Mouse (Mus musculus): Measurements from ENCODE around the gene Arhgap25. TPM values are rescaled to one million over a fixed set of nuclear protein-coding genes. Genes with fewer than 3 reads are reported as not detected.
A peak's percentile ranks its signal among the peaks of the same experiment; 100 is the strongest.

The Arhgap25 gene
- polyA plus RNA-seq, 1 experiment = 69.0 TPM

DNA sequence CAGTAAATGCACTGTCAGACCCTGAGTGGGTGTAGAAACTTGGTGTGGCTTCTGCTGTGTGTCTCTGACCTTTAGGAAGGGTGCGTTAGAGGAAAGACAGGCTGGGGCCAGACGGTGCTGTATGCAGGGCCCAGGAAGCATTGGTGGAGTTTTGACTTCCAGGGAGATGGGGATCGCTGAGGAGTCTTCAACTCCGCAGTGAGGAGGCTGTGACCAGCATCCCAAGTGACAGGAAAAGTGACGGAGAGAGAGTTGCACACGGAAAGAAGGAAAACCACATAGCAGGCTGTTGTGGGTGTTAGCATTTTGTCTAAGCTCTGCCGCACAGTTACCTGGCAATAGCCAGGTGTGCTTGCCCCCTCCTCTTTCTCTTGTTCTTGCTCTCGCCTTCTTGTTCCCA lies 3.2 kb upstream of the Arhgap25 start:
- no peak for TF ChIP-seq CTCF (IDR thresholded peaks at IDR 0.05; ENCODE audit: low read depth, low read length)
- no peak for TF ChIP-seq POLR2A (IDR thresholded peaks at IDR 0.05; ENCODE audit: borderline replicate concordance, low read depth, low read length)
- Histone ChIP-seq H3K4me3 (ENCODE audit: insufficient read depth, low read length) (no peak overlapping the region), H3K4me1 (ENCODE audit: control insufficient read depth, insufficient read depth, low read length) (peaks cover 42% of the 10 kb centered on the region), H3K27ac (ENCODE audit: insufficient read depth, low read depth, low read length) (peak overlapping the region; percentile 19; the same call in 1 of the 2 replicates)

DNA sequence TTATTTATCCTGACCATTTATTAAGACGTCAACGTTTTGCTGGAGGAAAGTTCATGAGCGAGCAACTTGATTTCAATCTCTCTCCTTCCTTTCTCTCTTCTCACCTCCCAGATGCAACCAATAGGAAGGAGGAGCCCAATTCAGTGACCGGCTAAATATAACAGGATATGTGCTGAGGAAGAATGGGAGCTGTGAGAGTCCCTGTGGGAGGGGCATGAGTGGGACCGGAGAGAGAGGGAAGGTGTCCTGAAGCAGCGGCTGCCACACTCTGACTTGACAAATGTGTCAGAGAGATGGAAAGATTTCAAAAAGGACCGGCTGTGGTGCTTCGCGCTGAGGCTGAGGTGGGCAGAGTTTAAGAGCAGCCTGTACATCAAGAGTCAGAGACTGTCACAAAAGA lies 2.6 kb upstream of the Arhgap25 start:
- peaks cover 40% of the 10 kb centered on the region for H3K4me1 ChIP-seq (ENCODE audit: control insufficient read depth, insufficient read depth, low read length)
- peak overlapping the region; percentile 99 for H3K27ac ChIP-seq (ENCODE audit: insufficient read depth, low read depth, low read length)
- no peak for TF ChIP-seq POLR2A (IDR thresholded peaks at IDR 0.05; ENCODE audit: borderline replicate concordance, low read depth, low read length)
- no peak for TF ChIP-seq CTCF (IDR thresholded peaks at IDR 0.05; ENCODE audit: low read depth, low read length)
- peak overlapping the region; percentile 33 for H3K4me3 ChIP-seq (ENCODE audit: insufficient read depth, low read length)

DNA sequence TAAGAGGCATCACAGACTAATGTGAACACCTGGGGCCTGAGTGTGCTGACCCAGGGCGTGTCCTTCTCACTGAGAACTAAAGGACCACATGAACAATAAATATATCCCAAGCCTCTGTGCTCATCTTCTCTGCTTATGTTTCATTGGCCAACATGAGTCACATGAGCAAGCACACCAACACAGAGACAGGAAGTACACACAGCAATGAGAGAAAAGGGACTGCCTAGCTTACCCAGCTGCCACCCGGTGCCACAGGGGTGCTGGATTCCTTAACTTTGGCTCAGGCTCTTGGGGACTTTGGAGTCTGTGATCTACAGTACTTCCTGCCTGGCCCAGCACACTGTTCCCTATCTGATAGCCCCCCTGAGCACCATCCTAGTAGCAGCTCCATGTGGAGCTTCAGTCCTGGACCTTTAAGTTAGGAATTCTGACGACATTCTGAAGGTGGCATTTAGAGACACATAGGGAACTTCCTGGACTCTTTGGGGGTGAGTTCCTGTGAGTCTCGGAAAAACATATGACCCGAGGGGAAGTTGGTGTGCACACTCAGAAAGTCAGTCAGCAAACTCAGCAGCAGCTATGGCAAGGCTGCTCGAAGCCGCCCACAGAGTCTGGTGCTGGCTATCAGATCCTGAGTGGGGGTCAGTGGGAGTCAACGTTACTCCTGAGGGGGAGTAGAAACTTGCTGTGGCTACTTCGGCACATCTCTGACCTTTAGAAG lies 2.0 kb upstream of the Arhgap25 start:
- Histone ChIP-seq H3K27ac (ENCODE audit: insufficient read depth, low read depth, low read length) (peak overlapping the region; percentile 99), H3K4me3 (ENCODE audit: insufficient read depth, low read length) (peak overlapping the region; percentile 33), H3K4me1 (ENCODE audit: control insufficient read depth, insufficient read depth, low read length) (peaks cover 39% of the 10 kb centered on the region)
- TF ChIP-seq CTCF (IDR thresholded peaks at IDR 0.05; ENCODE audit: low read depth, low read length) (no peak), POLR2A (IDR thresholded peaks at IDR 0.05; ENCODE audit: borderline replicate concordance, low read depth, low read length) (no peak; the same call in 1 of the 2 replicates)

DNA sequence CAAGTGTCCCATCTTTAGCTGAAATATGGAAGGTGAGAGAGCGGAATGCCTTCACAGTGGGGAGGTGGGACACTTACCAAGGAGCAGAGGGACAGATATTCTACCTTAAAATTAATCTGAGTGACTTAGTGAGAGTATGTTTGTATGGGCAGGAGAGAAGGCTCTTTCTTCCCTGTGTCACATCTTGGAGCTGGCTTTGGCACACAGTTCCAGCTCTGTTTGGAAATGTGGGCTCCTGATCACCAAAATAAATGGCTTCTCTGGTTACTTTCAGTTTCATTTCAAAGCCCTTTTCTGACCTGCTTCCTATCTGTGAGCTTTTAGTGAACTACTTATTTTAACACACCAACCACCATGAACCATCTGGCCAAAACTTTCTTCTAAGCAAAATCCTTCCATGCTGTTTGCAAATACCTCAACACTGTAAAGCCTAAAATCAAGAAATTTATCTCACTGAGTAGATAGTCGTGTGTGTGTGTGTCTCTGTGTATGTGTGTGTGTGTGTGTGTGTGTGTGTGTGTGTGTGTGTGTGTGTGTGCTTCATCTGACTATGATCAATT lies 1.5 kb downstream of the Arhgap25 start:
- Histone ChIP-seq H3K27ac (ENCODE audit: insufficient read depth, low read depth, low read length) (peak overlapping the region; percentile 99), H3K4me1 (ENCODE audit: control insufficient read depth, insufficient read depth, low read length) (peaks cover 39% of the 10 kb centered on the region), H3K4me3 (ENCODE audit: insufficient read depth, low read length) (peak overlapping the region; percentile 71)
- TF ChIP-seq CTCF (IDR thresholded peaks at IDR 0.05; ENCODE audit: low read depth, low read length) (no peak), POLR2A (IDR thresholded peaks at IDR 0.05; ENCODE audit: borderline replicate concordance, low read depth, low read length) (no peak)

DNA sequence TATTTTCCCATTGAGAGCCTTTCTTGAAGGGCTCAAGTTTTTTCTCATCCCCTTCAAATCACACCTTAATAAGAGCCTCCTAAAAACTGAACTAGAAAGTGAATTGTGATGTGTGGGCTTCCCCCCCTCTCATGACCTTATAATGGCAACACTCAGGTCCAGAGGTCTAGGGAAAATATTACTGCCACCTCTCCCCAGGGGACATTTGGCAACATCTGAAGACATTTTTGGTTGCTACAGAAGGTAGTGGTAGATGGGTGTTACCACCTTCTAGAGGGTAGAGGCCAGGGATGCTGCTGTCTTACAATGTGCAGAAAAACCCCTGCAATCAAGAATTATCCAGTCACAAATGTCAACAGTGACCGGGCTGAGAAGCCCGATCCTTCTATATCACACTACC lies 2.7 kb downstream of the Arhgap25 start:
- TF ChIP-seq POLR2A (IDR thresholded peaks at IDR 0.05; ENCODE audit: borderline replicate concordance, low read depth, low read length) (no peak), CTCF (IDR thresholded peaks at IDR 0.05; ENCODE audit: low read depth, low read length) (no peak)
- peak overlapping the region; percentile 35 for H3K4me3 ChIP-seq (ENCODE audit: insufficient read depth, low read length)
- H3K27ac ChIP-seq (ENCODE audit: insufficient read depth, low read depth, low read length) = no peak overlapping the region
- peaks cover 30% of the 10 kb centered on the region for H3K4me1 ChIP-seq (ENCODE audit: control insufficient read depth, insufficient read depth, low read length)

DNA sequence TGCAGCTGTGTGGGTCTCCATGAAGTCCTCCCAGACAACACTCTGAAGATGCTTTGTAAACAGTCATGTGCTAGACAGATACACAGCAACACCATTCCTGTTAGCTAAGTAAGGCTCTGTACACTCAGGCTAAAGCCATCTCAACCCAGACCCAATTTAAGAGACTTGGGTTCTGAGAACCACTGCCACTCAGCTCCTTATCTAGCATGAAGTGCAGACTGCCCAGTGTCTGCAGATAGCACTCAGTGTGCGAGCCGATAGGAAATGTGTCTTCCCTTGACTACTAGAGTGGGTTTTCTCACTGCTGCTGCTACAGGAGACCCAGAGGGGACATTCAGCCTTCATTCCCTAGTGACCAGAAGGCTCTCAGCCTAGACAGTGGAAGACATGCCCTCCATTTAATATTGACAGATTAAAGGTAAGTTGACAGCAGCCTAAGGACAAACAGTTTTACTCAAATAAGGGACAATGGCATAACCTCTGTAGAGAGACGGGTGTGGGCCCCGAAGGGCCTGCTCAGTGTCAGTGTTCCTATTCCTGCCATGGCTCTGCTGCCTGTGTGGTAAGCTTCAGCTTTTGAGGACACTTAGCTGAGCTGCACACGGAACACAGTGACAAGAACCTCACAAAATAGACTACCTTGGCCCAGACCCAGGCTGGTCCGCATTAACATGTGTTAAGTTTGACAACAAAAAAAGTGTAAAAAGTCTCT lies 5.1 kb downstream of the Arhgap25 start:
- no peak overlapping the region for H3K4me3 ChIP-seq (ENCODE audit: insufficient read depth, low read length)
- no peak for TF ChIP-seq POLR2A (IDR thresholded peaks at IDR 0.05; ENCODE audit: borderline replicate concordance, low read depth, low read length)
- no peak for TF ChIP-seq CTCF (IDR thresholded peaks at IDR 0.05; ENCODE audit: low read depth, low read length)
- H3K4me1 ChIP-seq (ENCODE audit: control insufficient read depth, insufficient read depth, low read length) = peaks cover 21% of the 10 kb centered on the region
- H3K27ac ChIP-seq (ENCODE audit: insufficient read depth, low read depth, low read length) = no peak overlapping the region

DNA sequence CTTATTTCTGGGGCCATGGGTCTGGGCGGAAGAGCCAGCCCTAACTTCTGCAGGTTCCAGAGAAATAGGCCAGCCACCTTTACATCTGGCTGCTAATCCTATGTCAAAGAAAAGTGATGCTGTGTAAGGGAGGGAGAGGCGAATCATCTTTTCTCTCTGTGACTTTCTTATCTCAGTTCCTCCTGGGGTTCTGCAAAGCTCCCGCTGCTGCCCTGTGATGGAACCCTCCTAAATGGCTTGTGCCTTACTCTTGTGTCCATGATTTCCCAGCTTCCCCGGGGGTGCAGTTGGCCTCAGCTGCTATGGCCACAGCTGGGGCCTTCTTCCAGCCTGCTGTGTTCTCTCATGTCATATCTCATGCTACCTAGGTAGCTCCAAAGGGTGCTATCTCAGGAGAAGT lies 5.7 kb downstream of the Arhgap25 start:
- Histone ChIP-seq H3K27ac (ENCODE audit: insufficient read depth, low read depth, low read length) (no peak overlapping the region), H3K4me1 (ENCODE audit: control insufficient read depth, insufficient read depth, low read length) (peaks cover 21% of the 10 kb centered on the region), H3K4me3 (ENCODE audit: insufficient read depth, low read length) (no peak overlapping the region)
- TF ChIP-seq POLR2A (IDR thresholded peaks at IDR 0.05; ENCODE audit: borderline replicate concordance, low read depth, low read length) = no peak
- no peak for TF ChIP-seq CTCF (IDR thresholded peaks at IDR 0.05; ENCODE audit: low read depth, low read length)

DNA sequence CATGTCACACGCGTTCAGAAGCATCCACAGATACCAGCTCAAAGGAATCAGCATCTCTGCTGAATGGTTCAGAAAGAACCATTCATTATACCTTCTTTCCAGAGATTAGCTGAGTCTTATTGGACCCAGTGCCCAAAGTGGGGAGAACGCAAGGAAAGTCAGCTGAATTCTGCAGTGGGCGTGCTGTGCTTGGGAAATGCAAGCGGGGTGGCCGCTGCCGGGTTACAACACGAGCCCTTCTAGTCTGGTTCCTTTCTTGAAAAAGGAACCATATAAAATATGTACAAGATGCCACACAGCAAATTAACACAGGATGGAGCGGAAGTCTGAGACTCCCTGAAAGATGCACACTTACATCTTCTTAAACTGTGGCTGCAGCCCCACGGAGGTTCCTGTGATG lies 7.9 kb downstream of the Arhgap25 start:
- Histone ChIP-seq H3K4me1 (ENCODE audit: control insufficient read depth, insufficient read depth, low read length) (peaks cover 32% of the 10 kb centered on the region), H3K27ac (ENCODE audit: insufficient read depth, low read depth, low read length) (no peak overlapping the region), H3K4me3 (ENCODE audit: insufficient read depth, low read length) (no peak overlapping the region)
- TF ChIP-seq CTCF (IDR thresholded peaks at IDR 0.05; ENCODE audit: low read depth, low read length) = no peak
- TF ChIP-seq POLR2A (IDR thresholded peaks at IDR 0.05; ENCODE audit: borderline replicate concordance, low read depth, low read length) = no peak

DNA sequence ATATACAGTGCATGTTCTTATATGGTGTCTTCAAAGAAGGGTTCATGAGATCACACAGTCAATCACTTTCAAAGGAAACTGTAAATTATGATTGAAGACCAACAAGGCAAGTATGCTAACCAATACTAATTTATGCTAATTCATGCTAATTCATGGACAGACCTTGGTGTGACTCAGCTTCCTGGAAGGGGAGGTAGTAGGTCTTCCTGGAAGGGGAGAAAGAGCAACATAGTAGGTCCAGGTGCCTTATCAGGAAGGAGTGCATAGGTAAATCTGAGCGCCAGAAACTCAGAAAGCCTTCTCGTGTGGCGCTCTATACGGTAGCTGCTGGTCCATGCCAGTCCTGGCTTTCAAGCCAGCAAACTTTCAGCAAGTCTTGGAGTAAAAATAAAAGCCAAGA lies 8.8 kb downstream of the Arhgap25 start:
- H3K4me3 ChIP-seq (ENCODE audit: insufficient read depth, low read length) = no peak overlapping the region
- H3K27ac ChIP-seq (ENCODE audit: insufficient read depth, low read depth, low read length) = no peak overlapping the region
- no peak for TF ChIP-seq CTCF (IDR thresholded peaks at IDR 0.05; ENCODE audit: low read depth, low read length)
- no peak for TF ChIP-seq POLR2A (IDR thresholded peaks at IDR 0.05; ENCODE audit: borderline replicate concordance, low read depth, low read length)
- peaks cover 37% of the 10 kb centered on the region for H3K4me1 ChIP-seq (ENCODE audit: control insufficient read depth, insufficient read depth, low read length)

DNA sequence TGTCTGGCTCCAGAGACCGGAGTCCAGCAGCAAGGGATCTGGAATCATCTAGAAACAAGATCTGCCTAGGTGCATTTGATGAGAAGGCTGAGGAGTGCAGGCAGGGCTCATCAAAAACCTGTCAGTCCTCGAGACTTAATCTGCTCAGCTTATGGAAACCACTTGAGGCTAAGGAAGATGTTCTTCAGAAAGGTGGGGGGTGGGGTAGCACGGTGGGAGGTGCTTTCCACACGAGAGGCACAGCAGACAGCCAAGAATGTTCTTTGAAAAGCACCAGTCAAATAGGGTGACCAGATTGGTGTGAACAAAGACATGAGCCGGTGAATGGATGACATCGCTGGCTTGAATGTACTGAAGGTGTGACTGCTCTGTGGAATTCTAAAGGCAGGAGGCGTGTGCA lies 9.3 kb downstream of the Arhgap25 start:
- no peak overlapping the region for H3K27ac ChIP-seq (ENCODE audit: insufficient read depth, low read depth, low read length)
- no peak overlapping the region for H3K4me3 ChIP-seq (ENCODE audit: insufficient read depth, low read length)
- peaks cover 43% of the 10 kb centered on the region for H3K4me1 ChIP-seq (ENCODE audit: control insufficient read depth, insufficient read depth, low read length)
- no peak for TF ChIP-seq POLR2A (IDR thresholded peaks at IDR 0.05; ENCODE audit: borderline replicate concordance, low read depth, low read length)
- no peak for TF ChIP-seq CTCF (IDR thresholded peaks at IDR 0.05; ENCODE audit: low read depth, low read length)

Measured in bone marrow macrophage, adult 2 months (primary cell).